19 mouse cellular contexts compared by ENCODE assay signal in the genomic region with DNA sequence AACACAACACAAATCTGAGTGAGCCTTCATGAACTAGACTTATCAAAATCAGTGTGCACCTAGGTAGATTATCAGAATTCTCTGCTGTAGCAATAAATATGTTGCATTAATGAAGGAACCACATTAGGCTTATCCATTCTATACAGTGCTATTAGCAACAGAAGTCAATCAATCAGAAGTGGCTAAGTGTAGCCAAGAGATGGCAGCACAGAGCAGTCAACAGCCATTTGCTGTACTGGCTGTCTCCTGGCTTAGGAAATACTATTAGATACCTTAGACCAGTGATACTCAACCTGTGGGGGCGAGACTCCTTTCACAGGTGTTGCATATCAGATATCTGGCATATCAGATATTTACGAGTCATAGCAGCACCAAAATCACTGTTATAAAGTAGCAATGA. TPM values are rescaled to one million over a fixed set of nuclear protein-coding genes. Genes with fewer than 3 reads are reported as not detected.
DNase-seq lines count a peak whose midpoint lies in the region; ATAC-seq and TF ChIP-seq lines count a peak whose summit lies in the region.
"Had no signal": no experiment of that assay in that cellular context is flagged by ENCODE, and none has a peak within 500 bp of the region (broad histone marks: within the 10 kb centered on the region; RNA-seq: fewer than 3 reads in every experiment).

No protein-coding gene starts in this region.

- H3K27me3 ChIP-seq in kidney, adult 2 months (replicated peaks; ENCODE audit: control insufficient read depth, insufficient read depth, low read length): no peaks in the 10 kb centered on the region
- H3K27me3 ChIP-seq in kidney, embryonic 16.5 days (ENCODE audit: insufficient read depth, low read length): no peaks in the 10 kb centered on the region
- no peaks in the 10 kb centered on the region for H3K27me3 ChIP-seq in midbrain, embryonic 14.5 days (ENCODE audit: control insufficient read depth, insufficient read depth, low read length)
- H3K27me3 ChIP-seq in midbrain, embryonic 16.5 days (ENCODE audit: control insufficient read depth, insufficient read depth, low read depth, low read length): no peaks in the 10 kb centered on the region
- H3K27me3 ChIP-seq in stomach, postnatal 0 days (ENCODE audit: control insufficient read depth, insufficient read depth, low read length): no peaks in the 10 kb centered on the region
- H3K27me3 ChIP-seq: limb, embryonic 15.5 days had no signal

- WGBS in kidney, adult 2 months: 43% methylated on average over 2 of the region's 2 CpGs
- 60% methylated on average over 2 of the region's 2 CpGs for WGBS in kidney, embryonic 16.5 days
- 62% methylated on average over 2 of the region's 2 CpGs for WGBS in midbrain, embryonic 14.5 days
- WGBS in midbrain, embryonic 16.5 days: 65% methylated on average over 2 of the region's 2 CpGs
- 50% methylated on average over 2 of the region's 2 CpGs for WGBS in stomach, postnatal 0 days

- no peak overlapping the region for H3K9ac ChIP-seq in kidney, embryonic 16.5 days (replicated peaks; ENCODE audit: low read length)
- H3K9ac ChIP-seq in midbrain, embryonic 14.5 days (replicated peaks; ENCODE audit: low read length): no peak overlapping the region
- no peak overlapping the region for H3K9ac ChIP-seq in midbrain, embryonic 16.5 days (ENCODE audit: low read depth, low read length)
- no peak overlapping the region for H3K9ac ChIP-seq in stomach, postnatal 0 days (ENCODE audit: low read length)
- H3K9ac ChIP-seq: hindbrain, embryonic 14.5 days; limb, embryonic 15.5 days had no signal

- no peaks in the 10 kb centered on the region for H3K36me3 ChIP-seq in kidney, adult 2 months (ENCODE audit: control insufficient read depth, insufficient read depth, low read length)
- no peaks in the 10 kb centered on the region for H3K36me3 ChIP-seq in kidney, embryonic 16.5 days (ENCODE audit: insufficient read depth, low read length)
- no peaks in the 10 kb centered on the region for H3K36me3 ChIP-seq in midbrain, embryonic 14.5 days (ENCODE audit: control insufficient read depth, insufficient read depth, low read length)
- no peaks in the 10 kb centered on the region for H3K36me3 ChIP-seq in midbrain, embryonic 16.5 days (ENCODE audit: control insufficient read depth, insufficient read depth, low read length)
- no peaks in the 10 kb centered on the region for H3K36me3 ChIP-seq in stomach, postnatal 0 days (ENCODE audit: control insufficient read depth, insufficient read depth, low read length)
- H3K36me3 ChIP-seq: G1E; limb, embryonic 15.5 days had no signal

- H3K27ac ChIP-seq in kidney, adult 2 months (ENCODE audit: insufficient read depth, low read depth, low read length): no peak overlapping the region
- H3K27ac ChIP-seq in kidney, embryonic 16.5 days (ENCODE audit: low read length): no peak overlapping the region
- H3K27ac ChIP-seq in midbrain, embryonic 14.5 days (replicated peaks; ENCODE audit: low read depth, low read length): no peak overlapping the region
- H3K27ac ChIP-seq in midbrain, embryonic 16.5 days (ENCODE audit: low read length): no peak overlapping the region
- H3K27ac ChIP-seq in stomach, postnatal 0 days (replicated peaks): no peak overlapping the region
- H3K27ac ChIP-seq: hindbrain, embryonic 14.5 days; left cerebral cortex, adult 2 months; limb, embryonic 15.5 days had no signal

- no peak for TF ChIP-seq EP300 in stomach, postnatal 0 days (optimal IDR thresholded peaks at IDR 0.05)

- H3K4me1 ChIP-seq in kidney, adult 2 months (ENCODE audit: control insufficient read depth, insufficient read depth, low read length): no peaks in the 10 kb centered on the region
- no peaks in the 10 kb centered on the region for H3K4me1 ChIP-seq in kidney, embryonic 16.5 days (ENCODE audit: insufficient read depth, low read length)
- no peaks in the 10 kb centered on the region for H3K4me1 ChIP-seq in midbrain, embryonic 14.5 days (ENCODE audit: control insufficient read depth, insufficient read depth, low read length)
- H3K4me1 ChIP-seq in midbrain, embryonic 16.5 days (ENCODE audit: control insufficient read depth, insufficient read depth, low read length): no peaks in the 10 kb centered on the region
- H3K4me1 ChIP-seq in stomach, postnatal 0 days (replicated peaks; ENCODE audit: control insufficient read depth, insufficient read depth): no peaks in the 10 kb centered on the region
- H3K4me1 ChIP-seq: limb, embryonic 15.5 days had no signal

- no peak overlapping the region for H3K4me3 ChIP-seq in kidney, adult 2 months (ENCODE audit: insufficient read depth, low read depth, low read length)
- H3K4me3 ChIP-seq in kidney, embryonic 16.5 days (ENCODE audit: low read length): no peak overlapping the region
- H3K4me3 ChIP-seq in midbrain, embryonic 14.5 days (replicated peaks; ENCODE audit: low read depth, low read length): no peak overlapping the region
- H3K4me3 ChIP-seq in midbrain, embryonic 16.5 days (ENCODE audit: low read depth, low read length): no peak overlapping the region
- H3K4me3 ChIP-seq in stomach, postnatal 0 days (ENCODE audit: low read depth, low read length): no peak overlapping the region
- H3K4me3 ChIP-seq: left cerebral cortex, adult 2 months; limb, embryonic 15.5 days had no signal

- no peak for TF ChIP-seq POLR2A in kidney, adult 2 months (IDR thresholded peaks at IDR 0.05; ENCODE audit: low read depth, low read length)

- H3K9me3 ChIP-seq in kidney, embryonic 16.5 days (ENCODE audit: low read length): no peaks in the 10 kb centered on the region
- no peaks in the 10 kb centered on the region for H3K9me3 ChIP-seq in midbrain, embryonic 14.5 days (ENCODE audit: control insufficient read depth, low read length)
- no peaks in the 10 kb centered on the region for H3K9me3 ChIP-seq in midbrain, embryonic 16.5 days (replicated peaks; ENCODE audit: control insufficient read depth, low read length, poor library complexity, severe bottlenecking)
- H3K9me3 ChIP-seq in stomach, postnatal 0 days (ENCODE audit: control insufficient read depth, low read length): no peaks in the 10 kb centered on the region
- H3K9me3 ChIP-seq: G1E; limb, embryonic 15.5 days had no signal

- DNase-seq in kidney, adult 2 months: peak; percentile 2
- peak; percentile 4 for DNase-seq in midbrain, embryonic 14.5 days
- DNase-seq in R1 (ENCODE audit: low read depth, low spot score): peak; percentile 5
- DNase-seq in stomach, postnatal 0 days (ENCODE audit: low spot score): no peak
- no peak for DNase-seq in frontal cortex, postnatal 10 days (ENCODE audit: low spot score in 2 of 2)
- DNase-seq: adrenal gland, adult 2 months; cerebellum, postnatal 25 days; right cerebral cortex, postnatal 4 days; thymus, postnatal 36 days had no signal

- no peak for ATAC-seq in kidney, embryonic 16.5 days (ENCODE audit: low FRiP score, low TSS enrichment)
- ATAC-seq in midbrain, embryonic 14.5 days (ENCODE audit: low FRiP score, low TSS enrichment): no peak
- ATAC-seq in midbrain, embryonic 16.5 days: no peak
- ATAC-seq in stomach, postnatal 0 days (ENCODE audit: low FRiP score, low TSS enrichment): no peak
- ATAC-seq: forebrain, embryonic 16.5 days had no signal

- H3K4me2 ChIP-seq in kidney, embryonic 16.5 days (replicated peaks; ENCODE audit: low read depth, low read length): no peak overlapping the region
- no peak overlapping the region for H3K4me2 ChIP-seq in midbrain, embryonic 14.5 days (ENCODE audit: low read length)
- no peak overlapping the region for H3K4me2 ChIP-seq in midbrain, embryonic 16.5 days (ENCODE audit: low read length)
- no peak overlapping the region for H3K4me2 ChIP-seq in stomach, postnatal 0 days (replicated peaks; ENCODE audit: low read depth)
- H3K4me2 ChIP-seq: hindbrain, embryonic 14.5 days; limb, embryonic 15.5 days had no signal

- TF ChIP-seq CTCF in kidney, adult 2 months (conservative IDR thresholded peaks at IDR 0.05; ENCODE audit: insufficient read depth, insufficient read length, low read depth, low read length): 0 out of 2 replicates have a peak, but pooled peaks have one; percentile 26
- TF ChIP-seq CTCF in stomach, postnatal 0 days (IDR thresholded peaks at IDR 0.05; ENCODE audit: low read depth): peak; percentile 57

RNA-seq across cellular contexts. Expression of a gene that starts 41.2 kb away (rescaled TPM):
- polyA plus RNA-seq in kidney, adult 2 months (2012; rRNA removed): not detected in 2 replicates
- not detected in 2 replicates for polyA plus RNA-seq in kidney, embryonic 16.5 days (2015; fragmentation: Nextera tagmentation; extraction: Ambion mirVana)
- not detected in 2 replicates for polyA plus RNA-seq in midbrain, embryonic 14.5 days (2014; fragmentation: Nextera tagmentation; extraction: Ambion mirVana)
- not detected in 2 replicates for polyA plus RNA-seq in midbrain, embryonic 16.5 days (2015; fragmentation: Nextera tagmentation; extraction: Ambion mirVana)
- not detected in 2 replicates for polyA plus RNA-seq in stomach, postnatal 0 days (2015; fragmentation: Nextera tagmentation; extraction: Ambion mirVana)
- polyA plus RNA-seq: adrenal gland, adult 2 months; forebrain, embryonic 16.5 days; G1E; heart, embryonic 16.5 days; hindbrain, embryonic 14.5 days; large intestine, adult 2 months; limb, embryonic 15.5 days; stomach, embryonic 14.5 days had no signal

Comparison
In these comparisons a context has a peak if more than half of its experiments do, and no peak if none do; other contexts are left out.
1. DNase-seq: peak in kidney, adult 2 months (single experiment), midbrain, embryonic 14.5 days (single experiment) and R1 (single experiment); none in stomach, postnatal 0 days (single experiment) and frontal cortex, postnatal 10 days (0 of 2).